Mouse (Mus musculus) olfactory bulb, adult 2 months (tissue): ENCODE results near the gene Lrrc36. TPM values are rescaled to one million over a fixed set of nuclear protein-coding genes. Genes with fewer than 3 reads are reported as not detected.

Experiments used
- H3K27ac ChIP-seq: fragments of 200-500 bp; 2 replicates; pipeline ENCODE4 v1.5.1; 2012; ENCODE audit warnings: low read depth, low read length; ENCODE audit not compliant: insufficient read depth
- H3K4me1 ChIP-seq: fragments of 200-500 bp; 2 replicates; pipeline ENCODE4 v1.6.1; 2012; ENCODE audit warnings: low read length; ENCODE audit not compliant: control insufficient read depth, insufficient read depth
- H3K4me3 ChIP-seq: fragments of 200-500 bp; 2 replicates; pipeline ENCODE4 v1.5.1; 2012; ENCODE audit warnings: mild to moderate bottlenecking, low read depth, low read length, moderate library complexity; ENCODE audit not compliant: insufficient read depth
- CTCF ChIP-seq: fragments of 200-500 bp; IDR thresholded peaks from 2 replicates; pipeline ENCODE4 v1.5.1; 2012; ENCODE audit warnings: low read depth, mild to moderate bottlenecking, low read length, moderate library complexity; ENCODE audit not compliant: insufficient read depth
- POLR2A ChIP-seq: fragments of 200-500 bp; IDR thresholded peaks from 2 replicates; pipeline ENCODE4 v1.6.1; 2012; ENCODE audit warnings: mild to moderate bottlenecking, low read depth, low read length, moderate library complexity; ENCODE audit not compliant: insufficient read depth
- WGBS: fragments of 180-500 bp; shearing (Covaris S2); methylation state at CpG from one replicate; pipeline ENCODE4 v1.1.7; 2018; 5-methylcytosine and 5-hydroxymethylcytosine counted together
- polyA plus RNA-seq: library from polyadenylated mRNA; stranded (reverse); fragments of >200 nt; gene quantifications from 2 replicates; pipeline ENCODE4 v1.2.4, GENCODE M21; 2012; ENCODE audit warnings: low replicate concordance; ENCODE audit not compliant: missing spikeins, insufficient read depth, insufficient read length

Lrrc36 gene
- polyA plus RNA-seq, result not detected in 2 replicates

- Histone ChIP-seq H3K27ac (no peak within 1 kb of the TSS), H3K4me1 (peaks cover 4% of the 10 kb centered on the region; the same call in 1 of the 2 replicates), H3K4me3 (no peak within 1 kb of the TSS)
- 3% methylated on average over 34 of the region's 34 CpGs for WGBS
- no peak for TF ChIP-seq CTCF
- no peak for TF ChIP-seq POLR2A
These were observed at the start of gene Lrrc36, which contains the start of gene Kctd19 for GRCm38 (mm10) chr8:105413391-105413790. Lrrc36 (plus strand) TSS chr8:105413571. Kctd19 (minus strand) TSS chr8:105413502.

GRCm38 (mm10) chr8:105367107-105367506 is 46.3 kb upstream of the Lrrc36 start:
- Histone ChIP-seq H3K4me1 (0 out of 2 replicates have a peak, but pooled peaks cover 2% of the 10 kb centered on the region), H3K27ac (no peak overlapping the region), H3K4me3 (no peak overlapping the region)
- no peak for TF ChIP-seq POLR2A
- TF ChIP-seq CTCF, result no peak
- WGBS, result 73% methylated on average over 2 of the region's 2 CpGs

- 81% methylated on average over 9 of the region's 9 CpGs for WGBS
- no peak for TF ChIP-seq CTCF
- H3K27ac ChIP-seq, result no peak overlapping the region
- H3K4me3 ChIP-seq, result no peak overlapping the region
- H3K4me1 ChIP-seq, result peaks cover 7% of the 10 kb centered on the region
These were observed 40.9 kb upstream of the Lrrc36 start for GRCm38 (mm10) chr8:105372473-105372872.

- TF ChIP-seq CTCF (no peak), POLR2A (no peak)
- Histone ChIP-seq H3K4me3 (no peak within 1 kb of the TSS), H3K27ac (no peak within 1 kb of the TSS), H3K4me1 (peaks cover 7% of the 10 kb centered on the region)
- 81% methylated on average over 2 of the region's 2 CpGs for WGBS
These were observed 40.3 kb upstream of the Lrrc36 start, which contains the start of gene Plekhg4 for GRCm38 (mm10) chr8:105373032-105373431. Plekhg4 (plus strand) TSS chr8:105373274.

GRCm38 (mm10) chr8:105374513-105374966 is 38.8 kb upstream of the Lrrc36 start:
- TF ChIP-seq POLR2A (no peak), CTCF (peak; percentile 60; the same call in 1 of the 2 replicates)
- WGBS, result 30% methylated on average over 33 of the region's 33 CpGs
- peaks cover 11% of the 10 kb centered on the region for H3K4me1 ChIP-seq
- no peak overlapping the region for H3K27ac ChIP-seq
- peak overlapping the region; percentile 25 for H3K4me3 ChIP-seq

GRCm38 (mm10) chr8:105378673-105379072 is 34.7 kb upstream of the Lrrc36 start:
- 45% methylated on average over 19 of the region's 19 CpGs for WGBS

GRCm38 (mm10) chr8:105380308-105380707 is 33.1 kb upstream of the Lrrc36 start:
- TF ChIP-seq CTCF (no peak), POLR2A (no peak)
- WGBS, result 92% methylated on average over 12 of the region's 12 CpGs
- Histone ChIP-seq H3K27ac (no peak overlapping the region), H3K4me3 (no peak overlapping the region), H3K4me1 (peaks cover 5% of the 10 kb centered on the region; the same call in 1 of the 2 replicates)

More at GRCm38 (mm10) chr8:105378673-105379072, 34.7 kb upstream of the Lrrc36 start:
- Histone ChIP-seq H3K4me1 (peaks cover 11% of the 10 kb centered on the region), H3K4me3 (no peak overlapping the region), H3K27ac (no peak overlapping the region)
- no peak for TF ChIP-seq CTCF
- TF ChIP-seq POLR2A, result no peak

GRCm38 (mm10) chr8:105384070-105384469 is 29.3 kb upstream of the Lrrc36 start:
- no peaks in the 10 kb centered on the region for H3K4me1 ChIP-seq
- no peak overlapping the region for H3K27ac ChIP-seq
- TF ChIP-seq POLR2A, result no peak
- TF ChIP-seq CTCF, result no peak
- 99% methylated on average over 2 of the region's 2 CpGs for WGBS
- H3K4me3 ChIP-seq, result no peak overlapping the region

- no peaks in the 10 kb centered on the region for H3K4me1 ChIP-seq
- 56% methylated on average over 1 of the region's 1 CpGs for WGBS
- TF ChIP-seq POLR2A (no peak), CTCF (no peak)
These were observed 26.2 kb upstream of the Lrrc36 start for GRCm38 (mm10) chr8:105387151-105387550.

GRCm38 (mm10) chr8:105389096-105389495 is 24.3 kb upstream of the Lrrc36 start:
- TF ChIP-seq POLR2A, result no peak
- 74% methylated on average over 6 of the region's 6 CpGs for WGBS
- Histone ChIP-seq H3K4me1 (no peaks in the 10 kb centered on the region), H3K27ac (no peak overlapping the region), H3K4me3 (no peak overlapping the region)

More at GRCm38 (mm10) chr8:105387151-105387550, 26.2 kb upstream of the Lrrc36 start:
- H3K27ac ChIP-seq, result no peak overlapping the region
- H3K4me3 ChIP-seq, result no peak overlapping the region
